Mouse (Mus musculus): ENCODE measurements around the gene Mcm9.
"Not testable (repeated sequence)": the region's sequence is repeated elsewhere in the genome, so short reads cannot be mapped to it uniquely, and the experiment has no call there.

Mcm9 gene

GRCm38 (mm10) chr10:53630339-53630738 is at the start of gene Mcm9:
TSS of gene Mcm9 (minus strand) at chr10:53630439.
- DNase-seq (ENCODE audit: low spot score in 2 of 2) = not testable (repeated sequence)

- no peak for DNase-seq (ENCODE audit: low spot score in 2 of 2)
These were observed 31.5 kb upstream of the Mcm9 start for GRCm38 (mm10) chr10:53661788-53662187.

GRCm38 (mm10) chr10:53654239-53654638 is 24.0 kb upstream of the Mcm9 start:
- not testable (repeated sequence) for DNase-seq (ENCODE audit: low spot score in 2 of 2)

- DNase-seq (ENCODE audit: low spot score in 2 of 2) = no peak
These were observed 20.4 kb upstream of the Mcm9 start for GRCm38 (mm10) chr10:53650683-53651082.

- DNase-seq (ENCODE audit: low spot score in 2 of 2) = no peak
These were observed 11.3 kb upstream of the Mcm9 start for GRCm38 (mm10) chr10:53641507-53641906.

- no peak for DNase-seq (ENCODE audit: low spot score in 2 of 2)
These were observed 5.2 kb upstream of the Mcm9 start for GRCm38 (mm10) chr10:53635246-53635971.

- no peak for DNase-seq (ENCODE audit: low spot score in 2 of 2)
These were observed 3.9 kb upstream of the Mcm9 start for GRCm38 (mm10) chr10:53634160-53634559.

- DNase-seq (ENCODE audit: low spot score in 2 of 2) = peak; percentile 93 to 97
These were observed 355 bp downstream of the Mcm9 start for GRCm38 (mm10) chr10:53629918-53630250.

GRCm38 (mm10) chr10:53629247-53629917 is 857 bp downstream of the Mcm9 start:
- DNase-seq (ENCODE audit: low spot score in 2 of 2) = peak; percentile 87 to 92

GRCm38 (mm10) chr10:53615850-53616616 is 14.2 kb downstream of the Mcm9 start:
- DNase-seq (ENCODE audit: low spot score in 2 of 2) = no peak

GRCm38 (mm10) chr10:53613955-53614354 is 16.3 kb downstream of the Mcm9 start:
- no peak for DNase-seq (ENCODE audit: low spot score in 2 of 2)

GRCm38 (mm10) chr10:53612172-53612571 is 18.1 kb downstream of the Mcm9 start:
- DNase-seq (ENCODE audit: low spot score in 2 of 2) = no peak

- no peak for DNase-seq (ENCODE audit: low spot score in 2 of 2)
These were observed 22.0 kb downstream of the Mcm9 start for GRCm38 (mm10) chr10:53608274-53608673.

- no peak for DNase-seq (ENCODE audit: low spot score in 2 of 2)
These were observed 24.9 kb downstream of the Mcm9 start for GRCm38 (mm10) chr10:53605328-53605727.

- DNase-seq (ENCODE audit: low spot score in 2 of 2) = no peak
These were observed 31.4 kb downstream of the Mcm9 start for GRCm38 (mm10) chr10:53598821-53599220.

GRCm38 (mm10) chr10:53597121-53597881 is 32.9 kb downstream of the Mcm9 start:
- peak in 1 of 2 experiments; percentile 48 for DNase-seq (ENCODE audit: low spot score in 2 of 2)

- peak; percentile 97 to 98 for DNase-seq (ENCODE audit: low spot score in 2 of 2)
These were observed 33.5 kb downstream of the Mcm9 start, which contains the start of gene Asf1a for GRCm38 (mm10) chr10:53596677-53597120. TSS of gene Asf1a (plus strand) at chr10:53596757.

GRCm38 (mm10) chr10:53595744-53596676 is 34.2 kb downstream of the Mcm9 start:
- DNase-seq (ENCODE audit: low spot score in 2 of 2) = no peak

GRCm38 (mm10) chr10:53585777-53586176 is 44.5 kb downstream of the Mcm9 start:
- DNase-seq (ENCODE audit: low spot score in 2 of 2) = no peak

- no peak for DNase-seq (ENCODE audit: low spot score in 2 of 2)
These were observed 49.2 kb downstream of the Mcm9 start for GRCm38 (mm10) chr10:53581087-53581486.
